Mouse (Mus musculus): ENCODE results near the gene Aunip. TPM values are rescaled to one million over a fixed set of nuclear protein-coding genes. Genes with fewer than 3 reads are reported as not detected.

Gene Aunip
- total RNA-seq (2023), result not detected in 4 replicates

DNA sequence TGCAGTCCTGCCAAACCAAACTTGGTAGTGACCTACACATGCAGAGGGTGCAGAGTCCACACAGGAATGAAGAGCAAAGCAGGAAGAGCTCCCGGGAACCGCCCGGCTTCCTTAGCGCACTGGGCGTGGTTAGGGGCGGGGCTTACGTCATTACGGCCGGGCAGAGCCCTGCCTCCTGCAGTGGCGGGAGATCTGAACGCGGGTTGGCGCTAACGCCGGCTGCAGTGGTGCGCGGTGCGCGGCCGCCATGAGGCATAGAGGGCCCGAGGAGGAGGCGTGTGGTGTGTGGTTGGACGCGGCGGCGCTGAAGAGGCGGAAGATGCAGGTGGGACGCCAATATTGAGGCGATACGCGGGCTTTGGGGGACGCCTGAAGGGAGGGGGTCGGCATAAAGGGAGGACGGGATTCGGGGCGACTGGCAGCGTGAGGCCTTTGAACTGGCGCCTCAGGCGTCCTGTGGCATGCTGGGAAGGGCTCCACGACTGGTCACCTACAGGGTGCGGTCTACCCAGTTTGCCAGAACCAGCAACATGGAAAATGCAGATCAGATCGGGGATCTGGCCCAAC is at the start of gene Aunip:
Gene Aunip, plus strand, starts transcription at position 155 of the 567 bp plus-strand sequence.

DNA sequence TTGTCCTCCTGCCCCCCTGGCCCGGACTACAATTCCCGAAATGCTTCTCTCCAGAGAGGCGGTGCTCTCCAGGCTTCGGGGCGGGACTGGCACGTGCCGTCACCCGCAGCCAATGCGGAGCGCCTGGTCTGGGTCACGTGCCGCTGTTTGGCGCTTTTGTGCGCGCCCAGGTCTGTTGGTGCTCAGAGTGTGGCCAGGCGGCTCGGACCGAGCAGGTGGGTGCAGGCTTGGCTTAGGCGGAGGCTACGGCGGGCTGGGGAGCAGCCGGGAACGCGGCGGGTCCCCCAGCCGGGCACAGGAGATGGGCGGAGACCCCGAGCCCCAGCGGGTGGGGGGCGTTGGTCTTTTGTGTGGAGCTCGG is 42.6 kb upstream of the Aunip start, which contains the start of gene Stmn1:
Gene Stmn1, plus strand, starts transcription at position 106 of the 361 bp plus-strand sequence.

DNA sequence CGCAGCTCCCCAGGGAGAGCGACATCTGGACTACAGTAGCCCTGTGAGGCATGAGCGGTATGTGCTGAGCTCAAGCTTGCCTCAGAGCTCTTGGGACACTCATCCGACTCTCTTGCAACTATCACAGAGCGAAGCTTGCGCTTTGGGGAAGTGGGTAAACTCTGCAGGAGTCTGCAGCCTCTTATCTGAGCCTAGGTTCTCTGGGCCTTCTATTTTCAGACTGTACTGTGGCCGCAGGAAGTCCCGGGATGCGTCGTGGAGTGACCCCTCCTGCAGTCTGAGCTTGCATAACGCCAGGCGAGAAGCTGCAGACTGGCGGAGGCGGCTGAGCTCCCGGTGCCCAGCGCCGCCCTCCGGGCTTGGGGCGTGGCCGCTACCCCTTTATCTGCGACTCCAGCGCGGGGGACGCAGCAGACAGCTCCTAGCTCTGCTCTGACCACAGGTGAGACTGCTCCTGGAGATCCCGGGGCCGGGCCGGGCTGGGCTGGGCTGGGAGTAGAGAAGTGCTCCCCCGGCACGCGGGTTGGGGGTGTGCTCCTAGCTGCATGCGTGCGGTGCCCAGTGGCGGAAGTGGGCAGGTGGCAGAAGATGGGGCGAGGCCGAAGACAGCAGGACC is 14.1 kb upstream of the Aunip start, which contains the start of gene Paqr7:
Gene Paqr7, plus strand, starts transcription at position 103 of the 616 bp plus-strand sequence.

DNA sequence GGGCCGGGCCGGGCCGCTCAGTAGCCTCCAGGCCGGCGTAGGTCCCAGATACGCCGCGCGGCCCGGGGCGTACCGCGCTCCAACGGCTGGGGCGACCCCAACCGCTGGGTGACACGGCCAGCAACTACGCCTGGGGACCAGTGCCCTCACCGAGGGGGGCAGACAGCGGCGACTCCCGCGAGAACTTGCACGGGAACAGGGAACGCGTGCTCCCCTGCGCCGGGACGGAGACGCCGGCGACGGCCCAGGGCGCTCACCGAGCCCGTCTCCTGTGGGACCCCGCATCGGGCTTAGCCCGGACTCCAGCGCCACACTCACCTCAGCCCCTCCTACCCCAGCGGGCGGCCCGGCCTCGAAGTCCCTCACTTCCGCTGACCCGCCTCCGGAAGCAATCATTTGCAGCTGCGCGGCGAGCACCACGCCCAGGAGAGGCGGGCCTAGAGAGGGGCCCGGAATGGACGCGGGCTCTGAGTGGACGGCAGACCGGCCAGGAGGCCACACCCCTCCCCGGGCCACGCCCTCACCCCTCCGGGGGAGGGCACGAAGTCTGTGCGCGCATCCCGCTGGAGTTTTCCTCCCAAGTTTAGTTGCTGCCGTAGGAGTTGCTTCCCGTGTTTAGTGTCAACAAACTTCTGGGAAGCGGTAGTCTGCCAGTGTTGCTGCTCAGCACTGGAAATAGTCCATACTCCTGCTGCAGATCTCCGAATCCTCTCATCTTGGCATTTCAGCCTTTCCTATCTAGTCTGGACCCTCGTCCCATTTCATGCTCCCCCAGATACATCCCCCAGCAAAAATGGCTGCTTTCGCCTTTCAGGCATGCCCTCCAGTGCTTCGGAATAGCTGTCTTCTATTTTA is 24.4 kb downstream of the Aunip start, which contains the start of gene Mtfr1l:
Gene Mtfr1l, minus strand, starts transcription at position 456 of the 855 bp plus-strand sequence.

DNA sequence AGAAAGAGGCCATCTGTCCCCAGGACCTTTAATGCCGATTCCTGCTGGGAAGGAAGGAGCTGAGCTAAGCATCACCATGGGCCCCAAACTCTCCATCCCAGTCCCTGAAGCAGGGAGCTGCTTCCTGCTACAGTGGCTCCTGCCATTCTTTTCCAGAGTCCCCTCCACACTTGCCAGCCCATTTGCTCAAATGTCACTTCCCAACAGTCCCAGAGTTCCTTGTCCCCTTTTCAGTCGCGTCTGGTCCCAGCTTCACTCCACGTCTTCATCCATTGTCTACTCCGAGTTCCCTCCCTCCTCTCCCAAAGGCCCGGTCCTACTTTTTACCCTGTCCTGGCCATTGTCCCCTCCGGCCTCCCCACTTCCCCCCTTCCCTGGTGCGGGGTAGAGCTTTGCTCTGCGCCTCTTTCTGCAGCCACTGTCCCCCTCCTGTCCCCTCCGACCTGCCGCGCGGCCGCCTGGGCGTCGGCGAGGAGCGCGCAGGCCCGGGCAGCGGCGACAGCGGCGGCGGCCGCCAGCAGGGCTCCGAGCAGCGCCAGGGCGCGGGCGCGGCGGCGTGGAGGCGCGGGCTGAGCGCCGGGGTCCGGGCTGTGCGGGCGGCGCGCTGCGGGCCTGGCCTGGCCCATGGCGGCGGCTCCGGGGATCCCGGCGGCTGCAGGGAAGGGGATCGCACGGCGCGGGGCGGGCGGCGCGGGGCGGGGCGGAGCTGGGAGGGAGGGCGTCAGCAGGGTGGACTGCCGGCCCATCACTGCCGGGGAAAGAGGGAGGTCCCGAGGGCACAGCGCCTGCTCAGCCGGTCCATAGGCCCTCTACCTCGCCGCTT is 40.9 kb downstream of the Aunip start, which contains the start of gene Selenon:
Gene Selenon, minus strand, starts transcription at position 673 of the 823 bp plus-strand sequence.

Other genes starting within 250 kb of the Aunip start
- 9.3 to 13.0 TPM (median 11.1 TPM) in 4 replicates for gene Pdik1l, start 223.1 kb upstream of the Aunip start, total RNA-seq (2023)
- gene Trim63, start 195.9 kb upstream of the Aunip start, total RNA-seq (2023), result not detected in 4 replicates
- not detected in 4 replicates for gene Slc30a2, start 167.8 kb upstream of the Aunip start, total RNA-seq (2023)
- 1.5 to 2.0 TPM (median 1.7 TPM) in 4 replicates for gene Extl1, start 127.1 kb upstream of the Aunip start, total RNA-seq (2023)
- gene Pafah2, start 114.7 kb upstream of the Aunip start, total RNA-seq (2023), result 1.4 to 3.0 TPM (median 2.1 TPM) in 4 replicates
- 29.6 to 39.7 TPM (median 33.1 TPM) in 4 replicates for gene Stmn1, start 42.7 kb upstream of the Aunip start, total RNA-seq (2023)
- 1.9 to 3.9 TPM (median 2.9 TPM) in 4 replicates for gene Paqr7, start 14.3 kb upstream of the Aunip start, total RNA-seq (2023)
- gene Mtfr1l, start 24.4 kb downstream of the Aunip start, total RNA-seq (2023), result 41.8 to 47.0 TPM (median 46.7 TPM) in 4 replicates
- gene Selenon, start 41.2 kb downstream of the Aunip start, total RNA-seq (2023), result 0.54 to 3.4 TPM (median 1.6 TPM) in 4 replicates
- gene Man1c1, start 193.3 kb downstream of the Aunip start, total RNA-seq (2023), result 5.9 to 7.3 TPM (median 6.8 TPM) in 4 replicates

Data from B cell, adult 62 days (primary cell).